Mouse (Mus musculus): Measurements from ENCODE around the gene Crmp1.

DNA sequence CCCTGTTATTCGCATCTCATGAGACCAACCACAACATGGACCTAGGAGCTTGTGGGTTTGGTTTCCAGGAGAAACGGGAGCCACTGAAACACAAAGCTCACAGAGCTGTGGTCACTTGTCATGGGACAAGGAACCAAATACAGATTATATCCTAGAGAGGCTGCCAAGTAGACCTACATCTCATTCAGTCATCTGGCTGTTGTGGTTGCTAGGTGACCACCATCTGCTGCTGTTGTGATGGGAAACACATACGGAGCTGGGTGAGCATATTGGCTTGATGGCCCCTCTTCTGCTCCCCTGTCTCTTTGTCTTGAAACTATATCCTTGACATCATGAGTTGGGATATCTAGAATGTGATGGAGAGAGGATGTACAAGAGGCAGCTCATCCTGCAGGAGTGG, 44.3 kb upstream of the Crmp1 start:
- TF ChIP-seq POLR2A (IDR thresholded peaks at IDR 0.05; ENCODE audit: borderline replicate concordance, low read depth, low read length), result no peak
- TF ChIP-seq CTCF (IDR thresholded peaks at IDR 0.05; ENCODE audit: low read depth, low read length), result no peak

Data from bone marrow macrophage, adult 2 months (primary cell).